Mouse (Mus musculus) 3T3-L1 (cell line): Measurements from ENCODE around the gene Clpb.
"Not testable (repeated sequence)": the region's sequence is repeated elsewhere in the genome, so short reads cannot be mapped to it uniquely, and the experiment has no call there.

Source experiments
- DNase-seq: peaks from one replicate; pipeline ENCODE4 v3.0.0-alpha.2; 2015; ENCODE audit warnings: low read depth, low spot score

Clpb gene

GRCm38 (mm10) chr7:101663514-101664159 lies at the start of gene Clpb:
TSS of gene Clpb (plus strand) at chr7:101663633.
- peak; percentile 98 for DNase-seq

- DNase-seq: no peak
Observed at GRCm38 (mm10) chr7:101615406-101615805, 48.0 kb upstream of the Clpb start.

GRCm38 (mm10) chr7:101616136-101616835 lies 47.1 kb upstream of the Clpb start:
- DNase-seq: peak; percentile 12

GRCm38 (mm10) chr7:101617438-101618165 lies 45.8 kb upstream of the Clpb start:
- DNase-seq: no peak

- DNase-seq: no peak
Observed at GRCm38 (mm10) chr7:101618273-101618672, 45.2 kb upstream of the Clpb start.

- DNase-seq: peak; percentile 37
Observed at GRCm38 (mm10) chr7:101620373-101620772, 43.1 kb upstream of the Clpb start.

GRCm38 (mm10) chr7:101621861-101622260 lies 41.6 kb upstream of the Clpb start:
- peak; percentile 23 for DNase-seq

- DNase-seq: no peak
Observed at GRCm38 (mm10) chr7:101624283-101624682, 39.1 kb upstream of the Clpb start.

- DNase-seq: not testable (repeated sequence)
Observed at GRCm38 (mm10) chr7:101627166-101627565, 36.3 kb upstream of the Clpb start.

- peak; percentile 70 for DNase-seq
Observed at GRCm38 (mm10) chr7:101628481-101628880, 35.0 kb upstream of the Clpb start.

- DNase-seq: no peak
Observed at GRCm38 (mm10) chr7:101633629-101634177, 29.7 kb upstream of the Clpb start.

- DNase-seq: no peak
Observed at GRCm38 (mm10) chr7:101634513-101634912, 28.9 kb upstream of the Clpb start.

- no peak for DNase-seq
Observed at GRCm38 (mm10) chr7:101636056-101636455, 27.4 kb upstream of the Clpb start.

GRCm38 (mm10) chr7:101643879-101644278 lies 19.6 kb upstream of the Clpb start:
- no peak for DNase-seq

- DNase-seq: no peak
Observed at GRCm38 (mm10) chr7:101649729-101650128, 13.7 kb upstream of the Clpb start.

GRCm38 (mm10) chr7:101650565-101650964 lies 12.9 kb upstream of the Clpb start:
- DNase-seq: peak; percentile 25

- peak; percentile 75 for DNase-seq
Observed at GRCm38 (mm10) chr7:101653681-101654209, 9.7 kb upstream of the Clpb start.

GRCm38 (mm10) chr7:101654936-101655335 lies 8.5 kb upstream of the Clpb start:
- peak; percentile 13 for DNase-seq

- DNase-seq: no peak
Observed at GRCm38 (mm10) chr7:101662006-101662405, 1.4 kb upstream of the Clpb start.

GRCm38 (mm10) chr7:101666581-101666980 lies 3.1 kb downstream of the Clpb start:
- peak; percentile 83 for DNase-seq

GRCm38 (mm10) chr7:101671601-101672280 lies 8.3 kb downstream of the Clpb start:
- no peak for DNase-seq
